Mouse (Mus musculus) heart, adult 2 months (tissue): Measurements from ENCODE around the gene S1pr2. TPM values are rescaled to one million over a fixed set of nuclear protein-coding genes. Genes with fewer than 3 reads are reported as not detected.

ENCODE experiments used
- DNase-seq, 2 experiments: peaks; one replicate each; pipeline ENCODE4 v3.0.0; 2021
- H3K27ac ChIP-seq: fragments of 200-600 bp; 2 replicates; pipeline ENCODE4 v1.8.1; 2022
- H3K27me3 ChIP-seq: fragments of 200-500 bp; 2 replicates; pipeline ENCODE4 v1.6.1; 2012; ENCODE audit warnings: mild to moderate bottlenecking, low read length, inconsistent platforms, mixed read lengths; ENCODE audit not compliant: control insufficient read depth, insufficient read depth
- H3K36me3 ChIP-seq: fragments of 200-500 bp; 2 replicates; pipeline ENCODE4 v1.6.1; 2012; ENCODE audit warnings: low read length, inconsistent platforms; ENCODE audit not compliant: control insufficient read depth, insufficient read depth
- H3K4me1 ChIP-seq: fragments of 200-500 bp; 2 replicates; pipeline ENCODE4 v1.6.1; 2011; ENCODE audit warnings: low read length; ENCODE audit not compliant: control insufficient read depth, insufficient read depth
- H3K4me3 ChIP-seq: fragments of 200-600 bp; 2 replicates; pipeline ENCODE4 v1.8.1; 2022
- H3K79me2 ChIP-seq: fragments of 200-500 bp; replicated peaks from 2 replicates; pipeline ENCODE4 v1.6.1; 2012; ENCODE audit warnings: mild to moderate bottlenecking, inconsistent platforms, low read length, moderate library complexity, mixed read lengths; ENCODE audit not compliant: control insufficient read depth, insufficient read depth
- H3K9ac ChIP-seq: fragments of 200-500 bp; 2 replicates; pipeline ENCODE4 v1.6.1; 2012; ENCODE audit warnings: low read depth, mild to moderate bottlenecking, control low read depth, inconsistent platforms, low read length, mixed read lengths
- CTCF ChIP-seq: fragments of 200-600 bp; IDR thresholded peaks from 2 replicates; pipeline ENCODE4 v1.8.1; 2022; ENCODE audit warnings: antibody characterized with exemption, mild to moderate bottlenecking, moderate library complexity
- EP300 ChIP-seq: fragments of 200-500 bp; IDR thresholded peaks from 2 replicates; pipeline ENCODE4 v1.6.1; 2011; ENCODE audit warnings: low read depth, low read length, control low read depth; ENCODE audit not compliant: insufficient read depth
- POLR2A ChIP-seq: fragments of 200-500 bp; IDR thresholded peaks from 2 replicates; pipeline ENCODE4 v1.6.1; 2011; ENCODE audit warnings: mild to moderate bottlenecking, low read depth, low read length, control low read depth; ENCODE audit not compliant: insufficient read depth
- WGBS: fragments of 180-500 bp; shearing (Covaris S2); methylation state at CpG from one replicate; pipeline ENCODE4 v1.1.7; 2018; 5-methylcytosine and 5-hydroxymethylcytosine counted together
- intact Hi-C: fragments of 180-260 bp; cut with DNase I; formaldehyde crosslinking; loops from one replicate; pipeline ENCODE4 v1.15.1; 2025
- polyA plus RNA-seq: library from polyadenylated mRNA; depleted of rRNA; stranded (reverse); fragments of >200 nt; gene quantifications from 2 replicates; pipeline ENCODE4 v1.2.3, GENCODE M21; 2012
- total RNA-seq, 2 experiments: library from RNA; stranded (reverse); gene quantifications; 2 replicates each; pipeline ENCODE4 v1.2.3; 2021

Gene S1pr2
- total and polyA plus RNA-seq, 3 experiments, result 2.8 to 4.2 (median 3.2) TPM

GRCm38 (mm10) chr9:20995069-20995468 lies 18.5 kb upstream of the S1pr2 start:
- Histone ChIP-seq H3K4me3 (no peak overlapping the region), H3K4me1 (no peaks in the 10 kb centered on the region), H3K9ac (no peak overlapping the region), H3K79me2 (no peaks in the 10 kb centered on the region), H3K27me3 (no peaks in the 10 kb centered on the region), H3K27ac (no peak overlapping the region), H3K36me3 (no peaks in the 10 kb centered on the region)
- DNase-seq, result no peak
- 72% methylated on average over 3 of the region's 3 CpGs for WGBS
- TF ChIP-seq CTCF (no peak), EP300 (no peak), POLR2A (no peak)
- intact Hi-C loops, result no loop called here

- intact Hi-C loops, result no loop called here
- H3K9ac ChIP-seq, result no peak overlapping the region
- no peak overlapping the region for H3K27ac ChIP-seq
- TF ChIP-seq POLR2A, result no peak
- no peak for TF ChIP-seq CTCF
- TF ChIP-seq EP300, result no peak
- no peak for DNase-seq
- H3K4me1 ChIP-seq, result no peaks in the 10 kb centered on the region
- no peaks in the 10 kb centered on the region for H3K36me3 ChIP-seq
- H3K79me2 ChIP-seq, result no peaks in the 10 kb centered on the region
- no peak overlapping the region for H3K4me3 ChIP-seq
- no peaks in the 10 kb centered on the region for H3K27me3 ChIP-seq
- 55% methylated on average over 5 of the region's 5 CpGs for WGBS
Observed at GRCm38 (mm10) chr9:20993165-20993898, 16.8 kb upstream of the S1pr2 start.

- Histone ChIP-seq H3K9ac (no peak overlapping the region), H3K79me2 (no peaks in the 10 kb centered on the region), H3K27me3 (no peaks in the 10 kb centered on the region), H3K4me1 (no peaks in the 10 kb centered on the region), H3K4me3 (no peak overlapping the region), H3K36me3 (no peaks in the 10 kb centered on the region), H3K27ac (no peak overlapping the region)
- TF ChIP-seq EP300, result no peak
- no peak for TF ChIP-seq CTCF
- no peak for TF ChIP-seq POLR2A
- 93% methylated on average over 4 of the region's 4 CpGs for WGBS
- DNase-seq, result no peak
- intact Hi-C loops, result no loop called here
Observed at GRCm38 (mm10) chr9:20991587-20991986, 15.0 kb upstream of the S1pr2 start.

GRCm38 (mm10) chr9:20990861-20991260 lies 14.3 kb upstream of the S1pr2 start:
- intact Hi-C loops, result no loop called here
- H3K4me3 ChIP-seq, result no peak overlapping the region
- no peaks in the 10 kb centered on the region for H3K4me1 ChIP-seq
- H3K79me2 ChIP-seq, result no peaks in the 10 kb centered on the region
- H3K36me3 ChIP-seq, result no peaks in the 10 kb centered on the region
- WGBS, result 10% methylated on average over 10 of the region's 10 CpGs
- no peak overlapping the region for H3K9ac ChIP-seq
- no peak for DNase-seq
- no peaks in the 10 kb centered on the region for H3K27me3 ChIP-seq
- H3K27ac ChIP-seq, result no peak overlapping the region
- no peak for TF ChIP-seq CTCF
- no peak for TF ChIP-seq EP300
- TF ChIP-seq POLR2A, result no peak

GRCm38 (mm10) chr9:20987953-20988352 lies 11.4 kb upstream of the S1pr2 start:
- DNase-seq, result no peak
- no peak for TF ChIP-seq POLR2A
- TF ChIP-seq EP300, result no peak
- no peak for TF ChIP-seq CTCF
- no peaks in the 10 kb centered on the region for H3K79me2 ChIP-seq
- intact Hi-C loops, result no loop called here
- 47% methylated on average over 7 of the region's 7 CpGs for whole genome bisulfite sequencing
- no peak overlapping the region for H3K4me3 ChIP-seq
- H3K27ac ChIP-seq, result no peak overlapping the region
- no peaks in the 10 kb centered on the region; the same call in 1 of the 2 replicates for H3K4me1 ChIP-seq
- H3K27me3 ChIP-seq, result no peaks in the 10 kb centered on the region
- H3K9ac ChIP-seq, result no peak overlapping the region
- H3K36me3 ChIP-seq, result no peaks in the 10 kb centered on the region

GRCm38 (mm10) chr9:20986952-20987686 lies 10.5 kb upstream of the S1pr2 start:
- 50% methylated on average over 15 of the region's 15 CpGs for WGBS
- no peaks in the 10 kb centered on the region for H3K36me3 ChIP-seq

More at GRCm38 (mm10) chr9:20986952-20987686, 10.5 kb upstream of the S1pr2 start:
- intact Hi-C loops, result no loop called here
- Histone ChIP-seq H3K27me3 (no peaks in the 10 kb centered on the region), H3K4me3 (no peak overlapping the region), H3K27ac (no peak overlapping the region), H3K9ac (no peak overlapping the region), H3K79me2 (no peaks in the 10 kb centered on the region), H3K4me1 (no peaks in the 10 kb centered on the region; the same call in 1 of the 2 replicates)
- TF ChIP-seq CTCF (no peak), EP300 (no peak)
- DNase-seq, result peak; percentile 54 to 62
